Mouse (Mus musculus) spleen, postnatal 4 days (tissue): ENCODE data around the gene Gm15155.
"Not testable (repeated sequence)": the region's sequence is repeated elsewhere in the genome, so short reads cannot be mapped to it uniquely, and the experiment has no call there.

ENCODE experiments used
- DNase-seq, 2 experiments: peaks; one replicate each; pipeline ENCODE4 v3.0.0; 2022; ENCODE audit warnings: low spot score in 2 of 2

Gene Gm15155

DNA sequence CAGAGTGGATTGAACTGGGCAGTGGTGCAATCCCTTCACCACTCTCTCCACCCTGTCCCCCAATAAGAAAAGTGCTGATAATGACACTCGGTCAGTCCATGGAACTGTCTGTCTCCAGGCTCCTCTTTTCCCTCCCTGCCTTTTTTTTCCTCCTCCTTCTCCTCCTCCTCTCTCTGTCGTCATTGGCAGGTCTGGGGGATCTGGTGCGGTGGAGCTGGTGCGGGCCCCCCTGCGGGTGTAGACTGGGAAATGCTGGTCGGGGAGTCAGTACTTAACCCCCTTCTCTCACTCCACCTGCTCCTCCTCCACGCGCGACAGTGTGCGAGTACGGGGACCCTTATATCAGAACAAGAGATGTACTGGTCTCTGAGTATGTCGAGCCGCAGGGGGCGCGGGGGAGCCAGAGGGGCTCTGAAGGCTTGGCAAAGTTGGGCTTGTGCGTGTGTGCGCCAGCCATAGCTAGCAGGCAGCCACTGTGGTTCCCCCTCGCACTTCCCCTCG lies at the start of gene Gm15155:
Gene Gm15155 (plus strand): TSS at position 401 of the 501 bp plus-strand sequence.
- DNase-seq, result peak in 1 of 2 experiments; percentile 59

DNA sequence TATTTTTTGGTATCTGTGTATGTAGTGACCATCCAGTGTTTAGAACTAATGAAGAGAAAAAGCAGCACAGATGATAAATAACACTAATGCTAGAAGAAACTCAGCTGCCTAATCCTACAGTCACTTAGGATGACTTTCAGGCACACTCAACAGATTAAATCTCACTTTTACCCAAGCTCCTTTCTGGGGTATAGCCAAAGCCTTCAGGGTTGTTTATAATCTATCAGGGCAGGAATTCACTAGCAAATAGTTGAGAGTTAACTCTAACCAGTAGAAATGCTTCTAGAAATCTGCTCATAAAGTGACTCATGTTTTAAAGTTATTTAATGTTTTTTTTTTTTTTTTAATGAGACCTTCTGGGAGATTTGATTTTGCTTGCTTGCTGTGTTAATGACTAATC lies 44.8 kb upstream of the Gm15155 start:
- no peak for DNase-seq

DNA sequence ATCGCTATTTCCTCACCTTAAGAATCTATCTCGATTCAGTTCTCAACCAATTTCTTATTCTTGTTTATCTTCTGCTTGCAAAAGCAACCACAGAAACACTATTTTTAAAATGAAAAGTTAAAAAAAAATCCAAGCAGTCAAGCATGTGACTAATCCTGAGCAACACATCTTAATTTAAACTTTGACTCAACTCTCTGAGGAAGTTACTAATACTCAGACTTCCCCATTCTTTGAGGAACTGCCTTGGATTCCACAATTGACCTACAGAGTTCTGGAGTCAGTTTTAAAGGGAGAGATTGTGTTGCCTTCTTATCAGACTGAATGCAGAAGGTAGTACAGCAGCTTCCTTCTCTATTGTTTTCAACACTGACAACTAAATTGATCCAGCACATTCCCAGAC lies 40.0 kb upstream of the Gm15155 start:
- no peak for DNase-seq

DNA sequence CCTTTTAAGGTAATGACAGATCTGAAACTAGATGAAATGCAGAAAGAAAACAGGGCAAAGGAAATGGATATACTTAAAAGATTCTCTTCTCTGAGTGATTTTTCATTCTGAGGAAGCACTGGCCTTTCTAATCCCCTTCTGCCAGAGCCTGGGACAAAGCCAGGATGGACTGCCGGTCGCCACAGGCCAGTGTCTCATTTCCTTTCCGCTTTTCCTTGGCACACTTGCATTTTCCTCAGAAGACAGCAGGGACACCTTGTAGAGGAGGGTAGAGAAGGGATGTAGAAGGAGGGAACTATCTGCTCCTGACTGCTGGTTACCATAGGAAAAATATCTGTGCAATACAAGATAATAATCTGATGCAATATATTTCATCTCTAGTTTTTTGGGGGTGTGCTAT lies 33.1 kb upstream of the Gm15155 start:
- no peak for DNase-seq

GRCm38 (mm10) chrX:155592467-155592866 lies 32.1 kb upstream of the Gm15155 start:
- no peak for DNase-seq

DNA sequence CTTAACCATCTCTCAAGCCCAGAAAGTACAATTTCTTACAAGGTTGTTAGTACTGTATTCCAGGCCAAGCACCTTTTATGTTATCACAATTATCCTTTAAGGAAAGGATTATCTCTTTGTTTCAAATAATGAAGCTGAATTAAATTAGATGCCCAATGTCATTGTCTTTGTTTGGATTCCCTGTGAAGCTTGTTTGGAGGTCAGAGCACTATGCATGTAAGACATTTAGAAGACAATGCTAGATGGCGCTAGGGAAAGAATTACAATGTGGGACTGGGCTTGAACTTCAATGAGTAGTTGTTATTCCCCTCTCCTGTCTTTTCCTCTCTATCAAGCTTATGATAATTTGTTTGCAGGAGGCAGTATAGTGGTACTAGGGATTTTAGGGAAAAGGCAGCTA lies 29.9 kb upstream of the Gm15155 start:
- no peak for DNase-seq

DNA sequence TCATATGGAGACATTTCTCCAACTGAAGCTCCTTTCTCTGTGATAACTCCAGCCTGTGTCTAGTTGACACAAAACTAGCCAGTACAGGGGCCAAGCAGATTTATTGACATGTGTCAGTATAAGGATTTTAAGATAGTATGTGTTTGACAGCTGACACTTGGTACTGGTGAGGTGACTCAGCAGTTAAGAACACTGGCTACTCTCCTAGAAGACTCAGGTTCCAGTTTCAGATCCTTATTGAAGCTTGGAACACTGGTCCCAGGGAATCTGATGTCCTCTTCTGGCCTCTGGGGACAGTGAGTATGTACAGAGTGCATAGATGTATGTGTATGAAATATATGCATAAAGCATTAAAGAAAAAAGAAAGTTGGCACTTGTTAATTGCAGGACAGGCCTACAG lies 28.2 kb upstream of the Gm15155 start:
- no peak for DNase-seq

DNA sequence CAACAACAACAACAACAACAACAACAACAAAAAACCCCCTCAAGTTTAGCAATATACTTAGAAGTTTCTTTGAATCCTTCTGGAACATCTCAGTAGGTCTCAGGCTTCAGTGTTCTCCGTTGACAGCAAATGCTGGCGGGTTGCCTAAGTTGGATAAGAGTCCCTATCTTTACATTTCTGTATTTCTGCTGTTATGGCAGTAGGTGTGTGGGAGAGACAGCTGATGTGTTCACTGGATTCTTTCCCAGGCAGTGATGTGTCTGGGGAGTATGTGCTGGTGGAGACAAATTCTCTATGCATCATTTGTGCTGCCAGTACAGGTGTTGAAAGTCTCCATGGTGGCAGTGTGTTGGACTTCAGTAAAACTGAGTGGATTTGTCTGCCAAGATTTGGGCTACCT lies 23.3 kb upstream of the Gm15155 start:
- DNase-seq, result no peak

DNA sequence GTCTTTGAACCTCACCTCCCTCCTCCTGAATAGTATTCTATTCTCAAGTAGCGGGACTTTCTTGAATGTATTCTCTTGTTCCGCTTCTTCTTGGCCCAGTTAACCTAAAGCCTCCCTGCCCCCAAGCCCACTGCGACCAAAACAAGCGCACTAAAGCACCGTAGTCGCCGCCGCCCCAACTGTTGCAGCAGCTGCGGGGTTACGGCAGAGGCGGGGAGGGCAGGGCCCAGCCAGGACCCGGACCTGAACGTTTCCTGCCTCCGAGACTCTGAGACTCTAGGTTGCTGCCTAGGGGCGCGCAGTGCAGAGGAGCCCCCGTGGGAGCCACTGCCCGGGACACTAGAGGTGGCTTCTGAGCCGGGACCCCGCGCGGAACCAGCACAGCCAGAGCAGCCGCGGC lies 2.0 kb upstream of the Gm15155 start:
- DNase-seq, result peak in 1 of 2 experiments; percentile 57

GRCm38 (mm10) chrX:155622961-155623599 lies 1.5 kb upstream of the Gm15155 start:
- no peak for DNase-seq

DNA sequence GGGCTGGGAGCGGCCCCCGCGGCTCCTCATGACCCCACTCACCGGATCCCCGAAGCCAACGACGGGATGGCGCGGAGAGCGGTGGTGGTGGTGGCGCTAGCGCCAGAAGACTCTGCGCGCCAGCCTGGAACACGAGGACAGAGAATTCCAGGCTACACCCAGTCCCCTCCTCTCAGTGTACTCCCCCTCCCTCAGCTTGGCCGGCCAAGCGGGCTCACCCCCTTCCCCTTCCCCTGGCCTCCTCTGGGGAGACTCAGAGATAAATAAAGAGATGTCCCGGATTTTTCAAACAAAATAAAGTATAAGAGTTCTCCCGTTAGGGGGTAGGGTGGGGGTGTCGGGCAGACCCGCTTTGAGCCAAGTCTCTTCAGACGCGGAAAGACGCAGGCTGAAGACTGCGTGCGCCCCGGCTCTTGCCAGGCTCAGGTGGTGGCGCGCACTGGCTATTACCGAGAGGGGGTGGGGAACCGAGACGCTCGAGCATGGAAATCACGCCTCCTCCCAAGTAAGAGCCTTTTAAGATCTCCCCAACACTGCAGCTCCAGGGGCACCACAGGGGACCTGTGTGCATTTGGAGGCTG lies 750 bp upstream of the Gm15155 start, which contains the start of gene Ptchd1:
Gene Ptchd1 (minus strand): TSS at position 114 of the 581 bp plus-strand sequence.
- DNase-seq, result peak in 1 of 2 experiments; percentile 59

- DNase-seq, result no peak
Observed at GRCm38 (mm10) chrX:155624895-155625294, 354 bp downstream of the Gm15155 start.

- no peak for DNase-seq
Observed at GRCm38 (mm10) chrX:155625671-155626196, 1.2 kb downstream of the Gm15155 start.

GRCm38 (mm10) chrX:155643975-155644374 lies 19.4 kb downstream of the Gm15155 start:
- DNase-seq, result no peak

DNA sequence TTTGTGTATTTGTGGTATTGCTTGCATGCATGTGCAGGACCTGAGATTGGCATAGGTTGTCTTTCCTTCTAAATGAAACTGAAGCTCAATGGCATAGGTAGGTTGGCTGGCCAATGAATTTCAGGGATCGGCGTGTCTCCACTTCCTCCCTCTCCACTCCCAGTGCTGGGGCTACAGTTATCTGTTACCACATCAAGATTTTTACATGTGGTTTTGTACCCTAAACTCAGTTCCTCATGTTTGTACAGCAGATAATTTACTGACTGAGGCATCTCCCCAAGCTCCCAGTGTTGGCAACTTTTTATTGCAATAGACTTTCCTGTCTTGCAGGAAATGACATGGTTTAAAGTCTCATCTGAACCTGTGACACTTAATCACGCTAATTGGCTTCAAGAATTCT lies 21.4 kb downstream of the Gm15155 start:
- no peak for DNase-seq

DNA sequence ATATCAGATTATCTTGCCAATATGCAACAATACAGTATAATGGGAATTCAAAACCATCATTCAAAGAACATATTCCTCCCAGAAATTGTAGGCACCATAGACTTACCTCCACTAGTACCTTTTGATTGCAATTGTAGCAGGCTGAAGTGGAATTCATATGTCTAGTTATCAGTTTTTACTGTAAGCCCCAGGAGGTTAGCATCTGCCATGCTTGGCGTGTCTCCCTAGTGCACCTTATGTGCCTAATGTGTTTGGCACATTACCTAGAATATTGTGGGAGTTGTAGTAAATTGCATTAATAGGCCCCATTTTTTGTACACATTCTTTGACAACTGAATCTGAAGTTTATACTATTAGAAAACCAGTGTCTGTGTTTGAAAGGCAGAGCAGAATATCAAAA lies 33.4 kb downstream of the Gm15155 start:
- DNase-seq, result no peak

DNA sequence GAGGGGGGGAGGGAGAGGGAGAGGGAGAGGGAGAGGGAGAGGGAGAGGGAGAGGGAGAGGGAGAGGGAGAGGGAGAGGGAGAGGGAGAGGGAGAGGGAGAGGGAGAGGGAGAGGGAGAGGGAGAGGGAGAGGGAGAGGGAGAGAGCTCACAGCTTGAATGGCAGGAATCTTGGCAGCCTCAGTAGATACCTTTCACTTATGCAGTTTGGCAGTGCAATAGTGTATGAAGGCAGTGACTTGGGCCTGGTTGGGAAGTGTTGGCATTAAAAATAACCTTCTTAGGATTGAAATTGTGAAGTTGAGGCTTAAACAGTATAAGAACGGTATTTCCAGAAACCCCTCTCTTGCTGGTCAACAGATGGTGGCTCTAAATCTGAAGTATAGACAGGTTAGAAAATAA lies 65.9 kb downstream of the Gm15155 start:
- not testable (repeated sequence) for DNase-seq

- DNase-seq, result no peak
Observed at GRCm38 (mm10) chrX:155724157-155724556, 99.6 kb downstream of the Gm15155 start.

DNA sequence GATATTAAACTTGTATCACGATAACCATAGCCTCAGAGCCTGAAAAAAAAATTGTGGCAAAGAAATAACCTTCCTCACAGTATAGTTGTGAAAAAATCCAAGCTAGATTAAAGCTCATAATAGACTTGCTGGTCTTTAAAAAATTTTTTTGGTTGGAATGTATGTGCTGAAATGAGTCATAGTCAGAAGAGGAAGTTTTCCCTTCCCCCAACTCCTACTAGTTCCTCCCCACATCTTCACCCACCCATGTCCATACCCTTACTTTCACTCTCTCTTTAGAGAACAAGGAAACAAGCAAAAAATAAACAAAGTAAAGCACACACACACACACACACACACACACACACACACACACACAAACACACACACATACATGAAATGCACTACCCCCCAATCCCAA lies 103.8 kb downstream of the Gm15155 start:
- DNase-seq, result no peak

- no peak for DNase-seq
Observed at GRCm38 (mm10) chrX:155888118-155888517, 263.6 kb downstream of the Gm15155 start.

- no peak for DNase-seq
Observed at GRCm38 (mm10) chrX:155900040-155900439, 275.5 kb downstream of the Gm15155 start.

- no peak for DNase-seq
Observed at GRCm38 (mm10) chrX:155901742-155902141, 277.2 kb downstream of the Gm15155 start.

GRCm38 (mm10) chrX:155903108-155903507 lies 278.6 kb downstream of the Gm15155 start:
- DNase-seq, result no peak
